In the genomic region with DNA sequence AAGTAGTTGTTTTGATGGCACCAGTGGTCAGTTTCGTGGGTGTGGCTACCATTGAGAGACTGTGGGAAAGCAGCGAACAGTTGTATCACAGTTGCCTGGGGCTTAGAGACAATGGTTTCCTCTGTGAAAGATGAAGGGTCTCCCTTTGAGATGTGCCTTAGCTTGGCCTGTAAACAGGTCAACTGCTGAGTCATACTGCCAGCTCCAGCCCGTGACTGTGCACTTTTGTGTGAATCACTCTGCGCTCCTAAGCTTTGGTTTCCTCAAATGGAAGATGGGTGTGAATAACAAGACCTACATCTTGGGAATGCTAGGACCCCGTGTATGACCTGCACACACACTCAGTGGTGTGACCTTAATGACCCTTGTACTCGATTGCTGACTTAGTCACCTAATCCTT, we compare ENCODE assay signal across 22 mouse cellular contexts.
A peak's percentile ranks its signal among the peaks of the same experiment; 100 is the strongest.
DNase-seq lines count a peak whose midpoint lies in the region; ATAC-seq lines count a peak whose summit lies in the region.
"Had no signal": no experiment of that assay in that cellular context is flagged by ENCODE, and none has a peak within 500 bp of the region (broad histone marks: within the 10 kb centered on the region; RNA-seq: fewer than 3 reads in every experiment).

No protein-coding gene starts in this region.

- peak; percentile 38 for DNase-seq in embryo, embryonic 10 days (ENCODE audit: low spot score)
- no peak for DNase-seq in embryo, embryonic 9.5 days (ENCODE audit: extremely low spot score)
- peak; percentile 54 for DNase-seq in MN1 (ENCODE audit: low spot score)
- DNase-seq in R1 (ENCODE audit: low read depth, low spot score), result peak; percentile 46
- DNase-seq in embryo, embryonic 11 days, result peak; percentile 21
- DNase-seq in kidney, postnatal 10 days, result no peak
- DNase-seq in ovary, postnatal 10 days (ENCODE audit: low spot score), result no peak
- DNase-seq: adrenal gland, adult 8-10 months; adrenal gland, postnatal 25 days; cerebellum, adult 11-12 months; cerebellum, adult 8-10 months; cerebellum, postnatal 14 days; gastrocnemius, postnatal 25 days; heart, adult 2 months; heart, postnatal 14 days; heart, postnatal 4 days; kidney, adult 2 months had no signal

- no peak for ATAC-seq in megakaryocyte-erythroid progenitor cell, adult 5-6 weeks (replicated peaks; ENCODE audit: low FRiP score, low TSS enrichment, poor library complexity, severe bottlenecking)
- ATAC-seq: activated CD4-positive, CD25-positive, alpha-beta regulatory T cell, adult 4 months; forebrain, embryonic 15.5 days; intestine, postnatal 0 days; Patski had no signal

Comparison
In these comparisons a context has a peak if more than half of its experiments do, and no peak if none do; other contexts are left out.
1. DNase-seq: peak in embryo, embryonic 10 days (single experiment), MN1 (single experiment), R1 (single experiment) and embryo, embryonic 11 days (single experiment); none in embryo, embryonic 9.5 days (single experiment), kidney, postnatal 10 days (single experiment) and ovary, postnatal 10 days (single experiment).